Mouse (Mus musculus): ENCODE results near the gene Jak3. TPM values are rescaled to one million over a fixed set of nuclear protein-coding genes. Genes with fewer than 3 reads are reported as not detected.

Gene Jak3
- polyA plus RNA-seq, 1 experiment from 2014 or later = 11.5 TPM

DNA sequence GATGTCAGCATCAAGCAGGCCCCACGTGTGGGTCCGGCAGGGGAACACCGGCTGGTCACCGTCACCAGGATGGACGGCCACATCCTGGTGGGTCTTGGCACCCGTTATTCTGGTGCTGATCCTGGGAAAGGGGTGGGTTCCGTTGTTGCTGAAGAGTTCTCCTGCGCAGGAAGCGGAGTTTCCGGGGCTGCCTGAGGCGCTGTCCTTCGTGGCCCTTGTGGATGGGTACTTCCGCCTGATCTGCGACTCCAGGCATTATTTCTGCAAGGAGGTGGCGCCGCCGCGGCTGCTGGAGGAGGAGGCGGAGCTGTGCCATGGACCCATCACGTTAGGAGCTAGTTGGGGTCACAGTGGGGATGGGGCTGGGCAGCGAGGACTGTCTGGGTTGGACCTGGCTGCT, 4.4 kb downstream of the Jak3 start:
- Histone ChIP-seq H3K9me3 (ENCODE audit: control insufficient read depth, low read length) (no peaks in the 10 kb centered on the region), H3K36me3 (ENCODE audit: control insufficient read depth, insufficient read depth, low read length) (no peaks in the 10 kb centered on the region), H3K27me3 (replicated peaks; ENCODE audit: control insufficient read depth, insufficient read depth, low read length) (peaks cover 49% of the 10 kb centered on the region), H3K4me1 (ENCODE audit: control insufficient read depth, insufficient read depth, low read length) (peaks cover 22% of the 10 kb centered on the region), H3K27ac (ENCODE audit: low read length) (no peak overlapping the region), H3K9ac (ENCODE audit: low read depth, low read length) (no peak overlapping the region), H3K4me2 (ENCODE audit: low read depth, low read length) (0 out of 2 replicates have a peak overlapping the region, but pooled peaks have one; percentile 9), H3K4me3 (ENCODE audit: low read length) (no peak overlapping the region)
- 16% methylated on average over 21 of the region's 21 CpGs for WGBS
- ATAC-seq = no peak

- no peak overlapping the region for H3K27ac ChIP-seq (ENCODE audit: low read length)
- H3K4me2 ChIP-seq (ENCODE audit: low read depth, low read length) = no peak overlapping the region
- ATAC-seq = no peak
- no peaks in the 10 kb centered on the region for H3K36me3 ChIP-seq (ENCODE audit: control insufficient read depth, insufficient read depth, low read length)
- WGBS = 21% methylated on average over 18 of the region's 18 CpGs
- no peaks in the 10 kb centered on the region for H3K9me3 ChIP-seq (ENCODE audit: control insufficient read depth, low read length)
- peaks cover 27% of the 10 kb centered on the region for H3K4me1 ChIP-seq (ENCODE audit: control insufficient read depth, insufficient read depth, low read length)
- no peak overlapping the region for H3K4me3 ChIP-seq (ENCODE audit: low read length)
- no peak overlapping the region for H3K9ac ChIP-seq (ENCODE audit: low read depth, low read length)
- peaks cover 59% of the 10 kb centered on the region for H3K27me3 ChIP-seq (replicated peaks; ENCODE audit: control insufficient read depth, insufficient read depth, low read length)
Measured at GRCm38 (mm10) chr8:71681369-71681915, 5.3 kb downstream of the Jak3 start.

DNA sequence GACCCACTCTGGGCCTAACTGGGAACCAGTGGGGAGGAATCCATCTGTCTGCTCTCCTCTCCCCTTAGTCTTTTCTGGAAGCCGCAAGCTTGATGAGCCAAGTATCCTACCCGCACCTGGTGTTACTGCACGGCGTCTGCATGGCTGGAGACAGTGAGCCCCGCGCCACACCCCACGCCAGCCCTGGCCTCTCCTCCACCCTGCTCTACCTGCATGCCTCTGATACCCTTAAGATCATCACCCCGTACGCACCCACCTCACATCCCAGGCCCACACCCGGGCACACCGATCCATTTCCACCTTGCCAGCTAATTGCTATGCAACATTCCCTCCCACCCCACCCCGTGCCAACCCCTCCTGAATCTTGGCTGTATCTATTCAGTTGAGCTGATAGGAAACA, 6.7 kb downstream of the Jak3 start:
- Histone ChIP-seq H3K27me3 (replicated peaks; ENCODE audit: control insufficient read depth, insufficient read depth, low read length) (peaks cover 72% of the 10 kb centered on the region), H3K36me3 (ENCODE audit: control insufficient read depth, insufficient read depth, low read length) (no peaks in the 10 kb centered on the region), H3K9ac (ENCODE audit: low read depth, low read length) (no peak overlapping the region), H3K4me1 (ENCODE audit: control insufficient read depth, insufficient read depth, low read length) (peaks cover 29% of the 10 kb centered on the region), H3K4me3 (ENCODE audit: low read length) (no peak overlapping the region), H3K4me2 (ENCODE audit: low read depth, low read length) (no peak overlapping the region), H3K9me3 (ENCODE audit: control insufficient read depth, low read length) (no peaks in the 10 kb centered on the region), H3K27ac (ENCODE audit: low read length) (no peak overlapping the region)
- WGBS = 62% methylated on average over 12 of the region's 12 CpGs
- ATAC-seq = no peak

DNA sequence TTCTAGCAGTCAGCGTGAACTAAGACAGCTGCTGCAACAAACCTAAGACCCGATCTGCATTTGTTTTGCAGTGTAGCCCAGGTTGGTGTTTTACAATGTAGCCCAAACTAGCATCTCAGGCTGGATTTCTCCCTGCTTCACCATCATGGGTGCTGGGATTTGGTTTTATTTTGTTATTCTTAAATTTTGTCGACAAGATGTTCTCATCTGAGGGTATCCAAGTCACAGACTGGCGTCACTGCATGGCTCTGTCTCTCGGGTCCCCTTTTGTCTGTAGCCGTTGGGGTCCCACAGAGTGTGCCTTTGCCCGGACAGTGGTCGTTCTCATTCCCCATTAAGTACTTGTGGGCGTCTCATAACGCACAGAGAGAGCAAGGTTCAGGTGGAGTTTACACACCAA, 8.6 kb downstream of the Jak3 start:
- Histone ChIP-seq H3K4me1 (ENCODE audit: control insufficient read depth, insufficient read depth, low read length) (peaks cover 23% of the 10 kb centered on the region), H3K9me3 (ENCODE audit: control insufficient read depth, low read length) (no peaks in the 10 kb centered on the region), H3K27me3 (replicated peaks; ENCODE audit: control insufficient read depth, insufficient read depth, low read length) (peaks cover 89% of the 10 kb centered on the region), H3K27ac (ENCODE audit: low read length) (no peak overlapping the region), H3K4me3 (ENCODE audit: low read length) (no peak overlapping the region), H3K36me3 (ENCODE audit: control insufficient read depth, insufficient read depth, low read length) (no peaks in the 10 kb centered on the region), H3K4me2 (ENCODE audit: low read depth, low read length) (no peak overlapping the region), H3K9ac (ENCODE audit: low read depth, low read length) (no peak overlapping the region)
- WGBS = 28% methylated on average over 10 of the region's 10 CpGs
- ATAC-seq = no peak

- peak; percentile 14 for ATAC-seq
- Histone ChIP-seq H3K36me3 (ENCODE audit: control insufficient read depth, insufficient read depth, low read length) (no peaks in the 10 kb centered on the region), H3K9ac (ENCODE audit: low read depth, low read length) (no peak overlapping the region), H3K27me3 (replicated peaks; ENCODE audit: control insufficient read depth, insufficient read depth, low read length) (peaks cover 94% of the 10 kb centered on the region), H3K9me3 (ENCODE audit: control insufficient read depth, low read length) (no peaks in the 10 kb centered on the region), H3K27ac (ENCODE audit: low read length) (no peak overlapping the region), H3K4me1 (ENCODE audit: control insufficient read depth, insufficient read depth, low read length) (peaks cover 20% of the 10 kb centered on the region), H3K4me3 (ENCODE audit: low read length) (peak overlapping the region; percentile 27), H3K4me2 (ENCODE audit: low read depth, low read length) (peak overlapping the region; percentile 44)
- WGBS = 6% methylated on average over 29 of the region's 29 CpGs
Measured at GRCm38 (mm10) chr8:71685573-71685972, 9.5 kb downstream of the Jak3 start.

- peak overlapping the region; percentile 27 for H3K4me3 ChIP-seq (ENCODE audit: low read length)
- WGBS = 5% methylated on average over 23 of the region's 23 CpGs
- no peaks in the 10 kb centered on the region for H3K9me3 ChIP-seq (ENCODE audit: control insufficient read depth, low read length)
- peak overlapping the region; percentile 44 for H3K4me2 ChIP-seq (ENCODE audit: low read depth, low read length)
- no peaks in the 10 kb centered on the region for H3K36me3 ChIP-seq (ENCODE audit: control insufficient read depth, insufficient read depth, low read length)
- H3K4me1 ChIP-seq (ENCODE audit: control insufficient read depth, insufficient read depth, low read length) = peaks cover 18% of the 10 kb centered on the region
- 0 out of 2 replicates have a peak overlapping the region, but pooled peaks have one; percentile 19 for H3K9ac ChIP-seq (ENCODE audit: low read depth, low read length)
- peaks cover 94% of the 10 kb centered on the region for H3K27me3 ChIP-seq (replicated peaks; ENCODE audit: control insufficient read depth, insufficient read depth, low read length)
- H3K27ac ChIP-seq (ENCODE audit: low read length) = no peak overlapping the region
- peak; percentile 54 for ATAC-seq
Measured at GRCm38 (mm10) chr8:71686143-71686734, 10.1 kb downstream of the Jak3 start.

- whole genome bisulfite sequencing = 12% methylated on average over 8 of the region's 8 CpGs
- Histone ChIP-seq H3K27me3 (replicated peaks; ENCODE audit: control insufficient read depth, insufficient read depth, low read length) (peaks cover 93% of the 10 kb centered on the region), H3K36me3 (ENCODE audit: control insufficient read depth, insufficient read depth, low read length) (peaks cover 2% of the 10 kb centered on the region), H3K4me3 (ENCODE audit: low read length) (no peak overlapping the region), H3K9ac (ENCODE audit: low read depth, low read length) (no peak overlapping the region), H3K4me2 (ENCODE audit: low read depth, low read length) (no peak overlapping the region), H3K9me3 (ENCODE audit: control insufficient read depth, low read length) (no peaks in the 10 kb centered on the region), H3K4me1 (ENCODE audit: control insufficient read depth, insufficient read depth, low read length) (peaks cover 18% of the 10 kb centered on the region), H3K27ac (ENCODE audit: low read length) (no peak overlapping the region)
- ATAC-seq = no peak
Measured at GRCm38 (mm10) chr8:71687616-71688015, 11.5 kb downstream of the Jak3 start.

- no peak within 1 kb of the TSS for H3K27ac ChIP-seq (ENCODE audit: low read length)
- H3K9me3 ChIP-seq (ENCODE audit: control insufficient read depth, low read length) = no peaks in the 10 kb centered on the region
- H3K4me1 ChIP-seq (ENCODE audit: control insufficient read depth, insufficient read depth, low read length) = peaks cover 26% of the 10 kb centered on the region
- no peak within 1 kb of the TSS for H3K4me3 ChIP-seq (ENCODE audit: low read length)
- no peak for ATAC-seq
- peaks cover 2% of the 10 kb centered on the region for H3K36me3 ChIP-seq (ENCODE audit: control insufficient read depth, insufficient read depth, low read length)
- H3K27me3 ChIP-seq (replicated peaks; ENCODE audit: control insufficient read depth, insufficient read depth, low read length) = peaks cover 92% of the 10 kb centered on the region
- H3K9ac ChIP-seq (ENCODE audit: low read depth, low read length) = no peak within 1 kb of the TSS
- whole genome bisulfite sequencing = 9% methylated on average over 33 of the region's 33 CpGs
- H3K4me2 ChIP-seq (ENCODE audit: low read depth, low read length) = no peak within 1 kb of the TSS
Measured at GRCm38 (mm10) chr8:71689028-71689427, 12.9 kb downstream of the Jak3 start, which contains the start of gene Insl3. TSS of gene Insl3 (plus strand) at chr8:71689214.

DNA sequence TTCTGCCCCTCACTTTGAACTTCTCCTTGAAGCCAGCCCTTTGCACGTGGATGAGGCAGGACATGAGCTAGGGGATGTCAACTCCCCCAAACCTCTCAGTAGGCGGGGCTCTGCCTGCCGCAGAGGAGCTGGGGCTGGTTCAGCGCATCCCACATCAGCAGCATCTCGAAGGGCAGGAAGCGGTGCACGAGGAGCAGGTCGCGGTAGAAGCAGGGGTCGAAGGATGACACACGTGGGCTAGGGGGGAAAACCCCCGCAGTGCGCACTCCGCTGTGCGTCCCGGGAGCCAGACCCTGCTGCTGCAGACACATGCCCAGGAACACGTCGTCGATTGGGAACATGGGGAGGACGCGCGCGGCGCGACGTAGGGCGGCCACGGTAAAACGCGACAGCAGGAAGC, 16.4 kb downstream of the Jak3 start:
- Histone ChIP-seq H3K27ac (ENCODE audit: low read length) (no peak overlapping the region), H3K4me3 (ENCODE audit: low read length) (no peak overlapping the region; the same call in 1 of the 2 replicates), H3K4me2 (ENCODE audit: low read depth, low read length) (no peak overlapping the region), H3K9ac (ENCODE audit: low read depth, low read length) (no peak overlapping the region), H3K27me3 (replicated peaks; ENCODE audit: control insufficient read depth, insufficient read depth, low read length) (peaks cover 71% of the 10 kb centered on the region), H3K9me3 (ENCODE audit: control insufficient read depth, low read length) (no peaks in the 10 kb centered on the region), H3K4me1 (ENCODE audit: control insufficient read depth, insufficient read depth, low read length) (peaks cover 11% of the 10 kb centered on the region), H3K36me3 (ENCODE audit: control insufficient read depth, insufficient read depth, low read length) (peaks cover 2% of the 10 kb centered on the region)
- no peak for ATAC-seq
- WGBS = 25% methylated on average over 30 of the region's 30 CpGs
